Mouse (Mus musculus) heart, embryonic 15.5 days (tissue): ENCODE data around the gene Pgls. TPM values are rescaled to one million over a fixed set of nuclear protein-coding genes. Genes with fewer than 3 reads are reported as not detected.

ENCODE experiments used
- ATAC-seq: fragments of 200-750 bp; cut with Nextera tagmentation; replicated peaks from 2 replicates; pipeline ENCODE4 v1.8.0; 2017; ENCODE audit warnings: low read depth, moderate TSS enrichment; ENCODE audit not compliant: insufficient number of reproducible peaks, insufficient read depth, low FRiP score
- H3K27ac ChIP-seq: fragments of 300-500 bp; sonication (generic); 2 replicates; pipeline ENCODE4 v1.5.1; 2015; ENCODE audit warnings: mild to moderate bottlenecking, inconsistent platforms
- H3K27me3 ChIP-seq: fragments of 300-500 bp; sonication (generic); 2 replicates; pipeline ENCODE4 v1.6.1; 2015; ENCODE audit warnings: inconsistent platforms
- H3K36me3 ChIP-seq: fragments of 300-500 bp; sonication (generic); 2 replicates; pipeline ENCODE4 v1.6.1; 2015; ENCODE audit warnings: mild to moderate bottlenecking, inconsistent platforms
- H3K4me1 ChIP-seq: fragments of 300-500 bp; sonication (generic); replicated peaks from 2 replicates; pipeline ENCODE4 v1.6.1; 2015; ENCODE audit warnings: inconsistent platforms
- H3K4me2 ChIP-seq: fragments of 300-500 bp; sonication (generic); 2 replicates; pipeline ENCODE4 v1.6.1; 2015; ENCODE audit warnings: inconsistent platforms, mild to moderate bottlenecking, moderate library complexity
- H3K4me3 ChIP-seq: fragments of 300-500 bp; sonication (generic); 2 replicates; pipeline ENCODE4 v1.5.1; 2015; ENCODE audit warnings: mild to moderate bottlenecking, inconsistent platforms
- H3K9ac ChIP-seq: fragments of 300-500 bp; sonication (generic); 2 replicates; pipeline ENCODE4 v1.6.1; 2015; ENCODE audit warnings: mild to moderate bottlenecking, inconsistent platforms
- H3K9me3 ChIP-seq: fragments of 300-500 bp; sonication (generic); replicated peaks from 2 replicates; pipeline ENCODE4 v1.6.1; 2016; ENCODE audit warnings: inconsistent platforms
- WGBS: fragments of 180-500 bp; shearing (Covaris S2); methylation state at CpG from one replicate; pipeline ENCODE4 v1.1.7; 2015; ENCODE audit warnings: mixed read lengths; 5-methylcytosine and 5-hydroxymethylcytosine counted together
- polyA plus RNA-seq: library from polyadenylated mRNA; unstranded; fragments of >200 nt; fragmentation: Nextera tagmentation; extraction: Ambion mirVana; gene quantifications from 2 replicates; pipeline ENCODE4 v1.2.1, GENCODE M21; 2015

Pgls gene
- 159 and 171 TPM in 2 replicates for polyA plus RNA-seq

DNA sequence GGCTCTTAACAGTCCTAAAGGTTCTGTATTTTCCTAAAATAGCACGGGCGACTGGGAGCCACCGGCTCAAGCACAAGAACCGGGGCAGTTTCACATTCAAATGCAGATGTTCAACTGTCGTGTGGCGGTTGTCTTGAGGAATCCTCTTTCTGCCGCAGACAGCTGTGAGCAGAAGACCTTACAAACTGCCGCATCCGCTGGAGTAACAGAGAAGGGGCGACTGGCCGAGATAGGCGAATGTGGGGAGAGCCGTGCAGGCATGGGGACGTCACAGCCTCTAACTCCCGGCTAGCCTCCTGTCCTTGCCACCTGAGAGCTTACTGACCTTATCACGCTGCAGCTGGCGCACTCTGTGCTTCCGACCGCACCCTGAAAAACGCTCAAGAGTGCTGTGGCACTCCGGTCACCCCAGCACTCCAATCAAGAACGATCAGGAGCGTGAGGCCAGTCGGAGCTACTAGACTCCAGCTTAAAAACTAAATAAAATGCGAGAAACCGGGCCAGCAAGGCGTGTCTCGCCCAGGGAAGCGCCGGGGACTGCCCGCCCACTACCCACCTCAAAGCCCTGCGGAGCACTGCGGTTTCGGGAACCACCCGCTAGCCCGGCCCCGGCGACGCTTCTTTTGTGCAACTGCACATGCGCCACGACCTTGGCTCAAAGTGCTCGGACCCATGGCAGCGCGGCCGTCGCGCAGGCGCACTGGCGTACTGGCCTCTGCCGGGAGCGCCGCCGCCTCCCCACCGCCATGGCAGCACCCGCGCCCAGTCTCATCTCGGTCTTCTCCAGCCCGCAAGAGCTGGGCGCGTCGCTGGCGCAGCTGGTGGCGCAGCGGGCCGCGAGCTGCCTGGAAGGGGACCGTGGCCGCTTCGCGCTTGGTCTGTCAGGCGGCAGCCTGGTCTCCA lies at the start of gene Pgls:
TSS of gene Pgls (plus strand) at position 706 of the 903 bp plus-strand sequence.
- H3K27ac ChIP-seq: peak within 1 kb of the TSS; percentile 99
- WGBS: under 1% methylated on average over 71 of the region's 71 CpGs
- no peaks in the 10 kb centered on the region for H3K27me3 ChIP-seq
- H3K9ac ChIP-seq: peak within 1 kb of the TSS; percentile 96
- peak within 1 kb of the TSS; percentile 82 for H3K4me3 ChIP-seq
- H3K4me1 ChIP-seq: peaks cover 31% of the 10 kb centered on the region
- H3K36me3 ChIP-seq: no peaks in the 10 kb centered on the region
- ATAC-seq: peak; percentile 86
- H3K9me3 ChIP-seq: no peaks in the 10 kb centered on the region
- peak within 1 kb of the TSS; percentile 86 for H3K4me2 ChIP-seq

- peaks cover 14% of the 10 kb centered on the region for H3K4me1 ChIP-seq
Measured at GRCm38 (mm10) chr8:71542632-71543343, 49.2 kb upstream of the Pgls start, which contains the start of gene Mvb12a. Gene Mvb12a (plus strand): TSS chr8:71542922.

GRCm38 (mm10) chr8:71543755-71544154 lies 48.2 kb upstream of the Pgls start:
- Histone ChIP-seq H3K27ac (no peak overlapping the region), H3K27me3 (no peaks in the 10 kb centered on the region), H3K4me3 (peak overlapping the region; percentile 98), H3K4me2 (peak overlapping the region; percentile 94), H3K4me1 (peaks cover 11% of the 10 kb centered on the region), H3K9me3 (no peaks in the 10 kb centered on the region), H3K9ac (peak overlapping the region; percentile 86), H3K36me3 (peaks cover 26% of the 10 kb centered on the region; the same call in 1 of the 2 replicates)
- WGBS: 80% methylated on average over 9 of the region's 9 CpGs
- no peak for ATAC-seq

More at GRCm38 (mm10) chr8:71542632-71543343, 49.2 kb upstream of the Pgls start, which contains the start of gene Mvb12a:
- WGBS: 0% methylated on average over 55 of the region's 55 CpGs
- Histone ChIP-seq H3K36me3 (peaks cover 17% of the 10 kb centered on the region; the same call in 1 of the 2 replicates), H3K4me3 (peak within 1 kb of the TSS; percentile 98), H3K4me2 (peak within 1 kb of the TSS; percentile 94), H3K9me3 (no peaks in the 10 kb centered on the region), H3K9ac (peak within 1 kb of the TSS; percentile 86), H3K27me3 (no peaks in the 10 kb centered on the region), H3K27ac (peak within 1 kb of the TSS; percentile 69)
- peak; percentile 94 for ATAC-seq

GRCm38 (mm10) chr8:71545053-71545452 lies 46.9 kb upstream of the Pgls start:
- peaks cover 11% of the 10 kb centered on the region for H3K4me1 ChIP-seq
- no peaks in the 10 kb centered on the region for H3K9me3 ChIP-seq
- no peak for ATAC-seq
- no peaks in the 10 kb centered on the region for H3K27me3 ChIP-seq
- no peak overlapping the region for H3K27ac ChIP-seq
- 91% methylated on average over 11 of the region's 11 CpGs for WGBS
- no peak overlapping the region for H3K4me2 ChIP-seq
- H3K36me3 ChIP-seq: peaks cover 28% of the 10 kb centered on the region; the same call in 1 of the 2 replicates
- no peak overlapping the region for H3K9ac ChIP-seq
- no peak overlapping the region for H3K4me3 ChIP-seq

- no peak overlapping the region for H3K4me3 ChIP-seq
- no peak for ATAC-seq
Measured at GRCm38 (mm10) chr8:71547590-71547989, 44.4 kb upstream of the Pgls start.

GRCm38 (mm10) chr8:71550754-71551153 lies 41.2 kb upstream of the Pgls start:
- no peaks in the 10 kb centered on the region for H3K4me1 ChIP-seq
- peaks cover 23% of the 10 kb centered on the region; the same call in 1 of the 2 replicates for H3K36me3 ChIP-seq
- no peaks in the 10 kb centered on the region for H3K9me3 ChIP-seq
- ATAC-seq: no peak
- WGBS: 67% methylated on average over 7 of the region's 7 CpGs
- H3K4me2 ChIP-seq: no peak overlapping the region
- H3K27me3 ChIP-seq: 0 out of 2 replicates have a peak, but pooled peaks cover 5% of the 10 kb centered on the region
- H3K9ac ChIP-seq: no peak overlapping the region
- no peak overlapping the region for H3K27ac ChIP-seq
- H3K4me3 ChIP-seq: no peak overlapping the region

More at GRCm38 (mm10) chr8:71547590-71547989, 44.4 kb upstream of the Pgls start:
- no peak overlapping the region for H3K27ac ChIP-seq
- H3K9me3 ChIP-seq: no peaks in the 10 kb centered on the region
- 85% methylated on average over 7 of the region's 7 CpGs for whole genome bisulfite sequencing
- H3K4me1 ChIP-seq: peaks cover 11% of the 10 kb centered on the region
- no peaks in the 10 kb centered on the region for H3K27me3 ChIP-seq
- no peak overlapping the region for H3K4me2 ChIP-seq
- H3K9ac ChIP-seq: no peak overlapping the region
- H3K36me3 ChIP-seq: peaks cover 28% of the 10 kb centered on the region; the same call in 1 of the 2 replicates

GRCm38 (mm10) chr8:71552770-71553169 lies 39.2 kb upstream of the Pgls start:
- H3K27ac ChIP-seq: no peak overlapping the region
- H3K4me2 ChIP-seq: no peak overlapping the region
- no peaks in the 10 kb centered on the region for H3K9me3 ChIP-seq
- no peaks in the 10 kb centered on the region for H3K4me1 ChIP-seq
- H3K36me3 ChIP-seq: peaks cover 11% of the 10 kb centered on the region; the same call in 1 of the 2 replicates
- H3K27me3 ChIP-seq: peaks cover 23% of the 10 kb centered on the region
- 54% methylated on average over 6 of the region's 6 CpGs for WGBS
- ATAC-seq: no peak
- H3K9ac ChIP-seq: no peak overlapping the region
- no peak overlapping the region for H3K4me3 ChIP-seq

GRCm38 (mm10) chr8:71554001-71554400 lies 38.0 kb upstream of the Pgls start:
- Histone ChIP-seq H3K4me3 (no peak overlapping the region), H3K27me3 (peaks cover 36% of the 10 kb centered on the region), H3K9ac (no peak overlapping the region), H3K4me1 (peaks cover 9% of the 10 kb centered on the region), H3K36me3 (no peaks in the 10 kb centered on the region), H3K27ac (0 out of 2 replicates have a peak overlapping the region, but pooled peaks have one; percentile 34), H3K9me3 (no peaks in the 10 kb centered on the region), H3K4me2 (no peak overlapping the region)
- no peak for ATAC-seq
- 69% methylated on average over 6 of the region's 6 CpGs for WGBS

DNA sequence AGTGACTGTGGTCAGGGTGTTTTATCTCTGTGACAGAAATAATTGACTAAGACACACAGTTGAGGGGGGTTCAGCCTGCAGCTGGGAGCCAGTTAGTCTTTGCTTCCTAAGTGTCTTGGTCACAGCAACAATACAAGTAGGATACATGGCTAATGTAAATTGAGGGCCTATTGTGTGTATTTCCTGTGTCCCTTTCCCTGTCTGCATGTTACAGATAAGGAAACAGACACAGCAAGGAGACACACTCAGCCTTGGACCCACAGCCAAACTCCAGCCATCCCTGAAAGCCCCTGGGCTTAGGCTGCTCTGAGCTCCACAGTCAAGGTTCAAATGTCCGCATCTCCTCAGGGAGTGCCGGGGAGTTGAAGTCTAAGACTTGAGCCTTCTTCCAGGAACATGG lies 37.3 kb upstream of the Pgls start:
- 78% methylated on average over 2 of the region's 2 CpGs for WGBS

DNA sequence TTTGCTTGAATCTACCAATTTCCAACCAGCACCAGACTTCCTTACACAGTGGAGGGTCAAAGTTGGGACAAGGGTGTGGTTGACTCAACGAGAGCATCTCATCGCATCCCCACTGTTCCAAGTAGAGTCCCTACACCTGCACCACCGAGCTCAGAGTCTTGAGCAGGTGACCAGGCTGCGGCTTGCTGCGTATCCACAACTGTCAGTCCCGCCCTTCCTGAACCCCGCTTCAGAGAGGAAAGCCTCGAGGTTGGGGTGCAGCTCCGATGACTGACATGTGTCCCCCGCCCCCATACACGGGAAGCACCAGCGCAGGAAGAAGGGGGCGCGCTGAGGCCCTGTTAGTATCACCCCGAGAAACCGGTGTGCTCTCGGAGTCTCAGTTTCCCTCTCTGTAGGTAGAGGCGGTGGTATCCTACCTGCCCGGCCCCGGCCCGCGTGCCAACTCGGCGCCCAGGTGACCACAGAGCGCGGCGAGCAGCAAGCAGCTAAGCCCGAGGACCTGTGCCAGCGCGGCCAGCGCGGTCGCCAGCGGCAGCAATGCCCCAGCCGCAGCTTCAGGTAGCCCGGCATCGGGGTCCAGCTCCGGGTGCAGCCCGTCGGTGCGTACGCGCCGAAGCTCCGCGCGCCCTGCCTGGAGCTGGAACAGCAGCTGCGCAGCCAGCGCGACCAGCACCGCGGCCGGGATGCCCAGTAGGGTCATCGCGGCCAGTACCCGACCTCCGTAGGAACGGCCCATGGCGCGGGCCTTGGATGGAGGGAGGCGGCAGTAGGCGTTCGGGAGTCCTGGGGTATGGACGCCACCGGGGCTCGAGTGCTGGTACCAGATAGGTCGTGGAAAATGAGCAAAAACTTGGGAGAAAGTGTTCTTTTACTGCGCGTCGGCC lies 33.7 kb upstream of the Pgls start, which contains the start of gene Tmem221:
TSS of gene Tmem221 (minus strand) at position 801 of the 887 bp plus-strand sequence.
- ATAC-seq: peak; percentile 10; the same call in 1 of the 2 replicates

More for the DNA sequence above, 37.3 kb upstream of the Pgls start:
- Histone ChIP-seq H3K9ac (no peak overlapping the region), H3K4me1 (peaks cover 12% of the 10 kb centered on the region), H3K27ac (0 out of 2 replicates have a peak overlapping the region, but pooled peaks have one; percentile 34), H3K36me3 (no peaks in the 10 kb centered on the region), H3K27me3 (peaks cover 42% of the 10 kb centered on the region), H3K9me3 (no peaks in the 10 kb centered on the region), H3K4me2 (no peak overlapping the region), H3K4me3 (no peak overlapping the region)
- no peak; the same call in 1 of the 2 replicates for ATAC-seq

More for the DNA sequence above, 33.7 kb upstream of the Pgls start, which contains the start of gene Tmem221:
- H3K9me3 ChIP-seq: no peaks in the 10 kb centered on the region
- WGBS: 4% methylated on average over 70 of the region's 70 CpGs
- H3K4me1 ChIP-seq: peaks cover 20% of the 10 kb centered on the region
- peak within 1 kb of the TSS; percentile 48 for H3K4me3 ChIP-seq
- peaks cover 70% of the 10 kb centered on the region for H3K27me3 ChIP-seq
- H3K4me2 ChIP-seq: peak within 1 kb of the TSS; percentile 66
- no peaks in the 10 kb centered on the region for H3K36me3 ChIP-seq
- H3K27ac ChIP-seq: no peak within 1 kb of the TSS
- 0 out of 2 replicates have a peak within 1 kb of the TSS, but pooled peaks have one; percentile 21 for H3K9ac ChIP-seq
